Mouse (Mus musculus): ENCODE results near the gene Atg5. TPM values are rescaled to one million over a fixed set of nuclear protein-coding genes. Genes with fewer than 3 reads are reported as not detected.
"Not testable (repeated sequence)": the region's sequence is repeated elsewhere in the genome, so short reads cannot be mapped to it uniquely, and the experiment has no call there.

The Atg5 gene
- total RNA-seq, 1 experiment from 2014 or later: 44.7 TPM

DNA sequence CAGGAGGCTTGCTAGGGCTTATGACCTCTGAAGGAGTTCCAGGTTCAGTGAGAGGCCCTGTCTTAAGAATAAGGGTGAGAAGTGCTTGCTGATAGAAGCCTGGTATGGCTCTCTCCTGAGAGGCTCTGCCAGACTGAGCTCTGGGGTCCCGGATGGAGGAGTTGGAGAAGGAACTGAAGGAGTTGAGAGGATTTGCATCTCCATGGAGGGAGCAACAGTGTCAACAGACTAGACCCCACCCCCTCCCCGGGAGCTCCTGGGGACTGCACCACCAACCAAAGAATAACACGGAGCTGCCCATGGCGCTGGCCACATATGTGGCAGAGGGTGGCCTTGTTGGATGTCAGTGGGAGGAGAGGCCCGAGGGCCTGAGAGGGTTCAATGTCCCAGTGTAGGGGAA is 47.1 kb downstream of the Atg5 start:
- no peak for DNase-seq

DNA sequence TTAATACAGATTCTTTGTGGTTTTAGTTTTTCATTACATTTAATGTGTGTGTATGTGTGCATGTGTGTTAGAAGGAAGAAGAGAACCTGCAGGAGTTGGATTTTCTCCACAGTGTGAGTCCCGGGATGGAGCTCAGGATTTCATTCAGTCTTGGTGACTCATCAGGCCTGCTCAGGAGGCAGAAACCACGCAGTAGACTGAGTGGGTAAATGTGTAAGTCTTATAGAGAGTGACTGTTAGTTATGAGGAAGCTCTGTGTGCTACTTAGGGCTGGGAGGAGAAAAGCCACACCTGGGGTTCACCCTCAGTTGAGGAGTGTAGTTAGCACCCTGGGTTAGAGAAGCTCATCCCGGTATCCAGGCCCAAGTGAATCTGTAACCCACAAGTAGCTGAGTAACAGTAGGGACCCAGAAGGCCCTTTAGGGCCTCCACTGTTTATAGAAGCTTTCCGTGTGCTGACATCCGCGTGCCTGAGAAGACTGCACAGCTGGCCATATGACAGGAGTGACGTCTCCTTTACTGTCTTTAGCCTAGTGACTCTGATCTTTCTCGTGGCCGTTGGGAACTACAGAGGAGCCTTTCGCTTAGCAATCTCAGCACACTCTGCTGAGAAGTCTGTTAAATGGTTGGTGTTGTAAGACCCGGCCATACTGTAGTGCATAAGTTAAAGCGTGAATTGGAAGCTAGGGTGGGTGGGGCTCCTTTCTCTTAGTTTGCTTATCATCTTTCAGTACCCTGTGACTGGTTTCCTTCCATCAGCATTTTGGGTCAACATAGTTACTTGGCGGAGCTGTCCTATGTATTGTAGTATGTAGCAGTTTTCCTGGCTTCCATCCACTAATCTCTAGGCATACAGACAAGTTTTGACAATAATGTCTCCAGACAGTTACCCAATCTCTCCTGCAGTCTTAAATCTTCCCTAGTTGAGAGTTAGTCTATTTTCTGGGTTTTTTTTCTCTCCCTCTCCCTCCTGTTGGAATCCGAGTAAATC is 48.4 kb downstream of the Atg5 start:
- DNase-seq: no peak

DNA sequence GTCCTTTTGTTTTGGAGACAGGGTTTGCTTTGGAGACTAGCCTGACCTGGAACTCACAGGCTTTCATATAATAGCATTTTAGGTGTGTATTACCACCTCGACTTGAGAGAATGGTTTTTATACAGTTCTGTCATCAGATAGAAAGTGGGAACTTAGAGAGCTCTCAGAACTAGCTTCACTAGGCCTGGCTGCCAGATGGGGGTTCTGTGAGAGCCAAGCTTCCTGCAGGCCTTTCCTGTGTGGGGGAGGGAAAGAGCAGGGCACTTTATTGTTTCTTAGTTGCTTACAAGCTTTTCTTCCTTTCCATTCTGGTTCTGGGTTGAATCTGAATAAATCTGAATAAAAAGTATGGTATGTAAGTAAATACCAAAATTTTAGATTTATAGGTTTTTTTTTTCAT is 54.0 kb downstream of the Atg5 start:
- DNase-seq: no peak

DNA sequence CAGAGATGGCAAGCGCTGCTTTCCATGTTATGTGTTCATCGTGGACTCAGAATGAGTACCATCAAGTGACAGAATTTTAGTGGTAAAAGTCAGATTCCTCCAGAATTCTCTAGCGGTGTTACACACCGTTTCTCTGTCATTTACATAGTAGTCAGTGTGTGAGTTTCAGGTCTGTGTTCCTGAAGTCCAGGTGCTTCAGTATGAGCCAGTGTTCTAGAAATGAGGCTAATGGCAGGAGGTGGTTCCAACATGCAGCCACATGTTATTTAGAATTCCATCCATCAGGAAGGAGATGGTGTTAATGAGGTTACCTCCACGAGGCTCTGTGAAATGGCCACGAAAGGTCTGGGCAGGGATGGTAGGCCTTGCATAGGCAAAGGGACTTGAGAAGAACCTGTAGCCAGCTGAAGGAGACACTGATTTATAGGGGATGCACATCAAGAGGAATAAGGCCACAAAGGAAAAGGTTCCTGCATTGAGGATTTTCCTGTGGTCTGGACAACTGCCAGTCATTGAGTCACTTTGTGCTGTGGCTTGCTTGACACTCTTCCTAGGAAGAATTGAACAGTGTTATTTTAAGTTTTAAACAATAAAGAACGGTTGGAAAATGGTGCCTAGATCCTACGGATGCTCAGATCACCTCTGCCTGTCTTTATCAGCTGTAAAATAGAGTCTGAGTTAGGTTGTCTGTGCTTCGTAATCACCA is 55.1 kb downstream of the Atg5 start:
- DNase-seq: peak; percentile 12

DNA sequence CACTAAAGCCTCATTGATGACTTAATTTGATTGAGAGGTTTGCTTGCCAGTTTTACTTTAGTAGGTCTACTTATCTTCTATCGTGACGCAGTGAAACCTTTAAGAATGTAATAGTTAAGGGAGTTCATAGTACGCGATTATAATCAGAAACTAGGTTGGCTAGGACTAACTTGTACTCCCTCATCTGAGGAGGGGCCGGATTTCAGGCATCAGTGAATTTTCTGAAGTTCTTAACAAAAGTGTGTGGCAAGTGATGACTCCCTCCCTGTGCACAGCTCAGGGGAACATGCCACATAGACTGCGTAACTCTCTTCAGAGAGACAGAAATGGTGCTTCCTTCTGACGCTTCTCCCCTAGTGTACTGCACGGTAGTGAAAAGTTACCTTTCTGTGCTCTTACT is 55.7 kb downstream of the Atg5 start:
- no peak for DNase-seq

DNA sequence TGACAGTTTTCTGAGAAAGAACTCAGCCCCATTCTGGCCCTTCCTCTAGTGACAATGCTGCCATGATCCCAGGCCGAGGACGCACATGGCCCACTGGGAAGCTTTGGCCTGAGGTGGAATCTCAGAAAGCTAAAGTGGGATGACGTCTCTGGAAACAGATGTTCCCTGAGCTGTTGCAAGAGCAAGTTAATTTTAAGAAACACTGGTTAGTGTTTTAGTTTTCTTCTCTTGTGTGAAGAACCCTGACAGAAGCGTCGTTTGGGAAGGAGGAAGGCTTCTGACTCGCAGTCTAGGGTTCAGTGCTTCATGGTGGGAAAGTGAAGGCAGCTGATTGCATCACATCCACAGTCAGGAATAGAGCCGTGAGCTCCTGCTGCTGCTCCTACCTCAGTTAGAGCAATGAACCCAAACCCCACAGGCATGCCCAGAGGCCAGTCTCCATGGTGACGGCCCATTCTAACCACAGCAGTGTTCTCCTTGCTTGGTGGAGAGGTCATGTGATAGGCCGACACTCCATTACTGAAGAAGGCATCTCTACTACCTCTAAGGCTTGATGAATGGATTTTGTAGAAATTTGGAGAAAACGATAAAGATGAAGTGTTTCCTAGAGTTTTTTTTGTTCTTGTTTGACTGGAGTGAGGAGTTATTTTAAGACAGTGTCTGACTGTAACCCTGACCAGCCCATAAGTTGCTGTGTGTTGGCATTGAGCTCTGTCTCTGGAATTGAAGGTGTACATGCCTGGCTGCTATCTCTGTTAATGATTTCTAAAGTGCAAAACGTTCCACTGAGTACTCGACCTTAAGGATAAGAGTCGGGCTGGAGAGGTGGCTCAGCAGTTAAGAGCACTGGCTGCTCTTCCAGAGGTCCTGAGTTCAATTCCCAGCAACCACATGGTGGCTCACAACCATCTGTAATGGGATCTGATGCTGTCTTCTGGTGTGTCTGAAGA is 57.7 kb downstream of the Atg5 start:
- no peak for DNase-seq

DNA sequence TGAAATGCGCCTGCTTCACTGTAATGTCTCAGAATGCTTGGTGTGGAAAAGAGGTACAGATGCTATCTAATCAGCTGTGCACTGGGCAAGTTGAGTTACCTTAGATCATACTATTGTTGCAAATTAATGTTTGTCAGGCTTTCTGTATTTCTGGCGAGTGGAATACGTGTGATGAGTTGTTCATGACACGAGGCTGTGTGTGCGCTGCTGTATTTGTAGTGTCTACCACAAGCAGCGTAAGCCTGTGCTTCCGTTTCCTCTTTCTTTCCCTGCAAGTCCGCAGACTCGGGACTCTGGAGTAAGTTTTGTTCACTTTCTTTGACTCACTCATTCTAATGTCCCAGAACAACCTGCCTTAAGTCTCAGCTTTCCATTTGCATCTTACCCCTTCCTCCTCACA is 58.9 kb downstream of the Atg5 start:
- no peak for DNase-seq

DNA sequence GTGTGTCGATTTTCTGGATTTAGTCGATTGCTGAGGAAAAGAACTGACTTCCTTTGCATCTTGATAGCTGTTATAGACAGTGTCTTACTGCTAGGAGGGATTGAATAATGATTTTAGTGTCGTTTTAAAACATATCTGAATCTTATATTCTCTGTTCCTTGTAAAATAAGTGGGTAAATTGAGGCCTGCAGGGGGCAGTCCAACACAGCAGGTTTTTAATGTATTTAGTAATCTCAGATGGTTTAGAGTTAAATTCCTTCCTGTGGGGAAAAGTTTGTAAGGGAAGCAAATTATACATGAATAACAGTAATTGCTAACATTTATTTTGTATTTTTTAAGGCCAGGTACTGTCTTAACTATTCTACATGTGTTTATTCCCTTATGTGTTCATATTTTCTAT is 60.2 kb downstream of the Atg5 start:
- DNase-seq: peak; percentile 24

DNA sequence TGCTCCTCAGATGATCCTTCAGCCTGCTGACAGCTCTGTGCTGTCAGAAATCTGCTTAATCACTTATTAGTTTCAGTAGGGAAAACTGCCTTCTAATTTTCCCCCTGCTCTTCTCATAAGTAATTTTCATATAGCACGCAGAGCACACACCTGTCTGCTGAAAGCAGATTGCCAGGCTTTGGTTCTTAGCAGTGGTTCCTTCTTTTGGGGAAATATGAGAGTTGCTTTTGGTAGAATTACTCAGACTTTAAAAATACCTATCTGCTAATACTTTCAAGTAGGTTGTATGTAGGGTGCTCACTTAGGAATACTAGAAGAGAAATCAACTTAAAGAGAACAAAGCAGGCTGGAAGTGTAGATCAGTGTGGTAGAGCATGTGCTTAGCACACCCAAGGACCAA is 62.6 kb downstream of the Atg5 start:
- DNase-seq: no peak

DNA sequence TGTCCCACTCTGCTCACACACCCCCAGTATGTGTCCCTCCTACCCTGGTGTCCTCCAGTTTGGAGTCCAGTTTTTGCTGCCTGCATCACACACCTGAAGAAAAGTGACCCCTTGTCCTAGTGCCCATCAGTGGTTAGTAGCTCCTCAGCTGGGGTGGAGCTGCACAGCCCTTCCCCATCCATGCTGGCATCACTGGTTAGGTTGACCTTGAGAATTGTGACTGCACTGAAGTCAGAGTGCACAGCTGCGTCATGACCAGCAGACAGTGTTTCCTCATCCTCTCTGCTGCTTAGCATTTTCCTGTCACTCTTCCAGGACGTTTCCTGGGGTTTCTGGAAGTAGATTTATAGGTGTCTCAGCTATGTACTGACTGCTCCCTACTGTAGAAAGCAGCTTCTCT is 63.3 kb downstream of the Atg5 start:
- peak; percentile 8 for DNase-seq

DNA sequence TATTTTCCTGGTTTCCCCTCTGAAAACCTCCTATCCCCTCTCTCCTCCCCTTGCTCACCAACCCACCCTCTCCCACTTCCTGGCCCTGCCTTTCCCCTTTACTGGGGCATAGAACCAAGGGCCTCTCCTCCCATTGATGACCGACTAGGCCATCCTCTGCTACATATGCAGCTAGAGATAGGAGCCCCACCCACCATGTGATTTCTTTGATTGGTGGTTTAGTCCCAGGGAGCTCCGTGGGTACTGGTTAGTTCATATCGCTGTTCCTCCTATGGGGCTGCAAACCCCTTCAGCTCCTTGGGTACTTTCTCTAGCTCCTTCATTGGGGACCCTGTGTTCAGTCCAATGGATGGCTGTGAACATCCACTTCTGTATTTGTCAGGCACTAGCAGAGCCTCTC is 64.5 kb downstream of the Atg5 start:
- DNase-seq: not testable (repeated sequence)

DNA sequence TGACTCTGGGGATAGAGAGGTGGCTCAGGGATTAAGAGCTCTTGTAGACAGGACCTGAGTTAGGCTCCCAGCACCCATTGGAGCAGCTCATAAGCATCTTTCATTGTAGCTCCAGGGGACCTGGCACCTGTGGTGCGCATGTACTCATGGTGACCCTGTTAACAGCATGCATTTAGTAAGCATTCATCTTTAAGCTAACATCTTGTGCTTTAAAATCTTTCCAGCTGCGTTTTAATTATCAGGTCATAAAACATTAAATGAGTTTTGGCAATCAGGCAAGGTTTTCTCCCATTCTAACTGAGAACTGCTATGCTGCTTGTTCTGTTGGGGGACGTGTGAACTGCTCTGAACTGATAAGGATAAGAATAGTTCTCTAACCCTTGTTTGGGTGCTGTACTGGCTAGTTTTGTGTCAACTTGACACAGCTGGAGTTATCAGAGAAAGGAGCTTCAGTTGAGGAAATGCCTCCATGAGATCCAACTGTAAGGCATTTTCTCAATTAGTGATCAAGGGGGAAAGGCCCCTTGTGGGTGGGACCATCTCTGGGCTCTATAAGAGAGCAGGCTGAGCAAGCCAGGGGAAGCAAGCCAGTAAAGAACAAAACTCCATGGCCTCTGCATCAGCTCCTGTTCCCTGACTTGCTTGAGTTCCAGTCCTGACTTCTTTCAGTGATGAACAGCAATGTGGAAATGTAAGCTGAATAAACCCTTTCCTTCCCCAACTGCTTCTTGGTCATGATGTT is 68.7 kb downstream of the Atg5 start:
- DNase-seq: not testable (repeated sequence)

DNA sequence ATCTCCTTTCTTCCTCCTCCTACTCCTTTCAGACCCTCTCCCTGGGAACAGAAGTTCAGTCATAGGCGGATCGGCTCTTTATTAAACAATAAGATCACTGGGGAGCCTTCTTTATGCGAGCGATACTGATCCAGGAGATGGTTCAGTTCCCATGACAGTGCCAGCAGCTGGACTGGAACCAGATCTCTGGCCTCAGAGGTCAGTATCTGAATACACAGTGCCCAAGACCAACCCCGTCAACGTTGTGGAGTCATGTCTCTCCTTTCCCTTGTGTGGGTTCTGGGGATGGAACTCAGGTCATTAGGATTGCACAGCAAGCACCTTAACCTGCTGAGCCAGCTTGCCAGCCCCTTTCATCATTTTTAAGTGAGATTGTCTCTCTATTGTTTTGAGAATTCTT is 70.4 kb downstream of the Atg5 start:
- no peak for DNase-seq

DNA sequence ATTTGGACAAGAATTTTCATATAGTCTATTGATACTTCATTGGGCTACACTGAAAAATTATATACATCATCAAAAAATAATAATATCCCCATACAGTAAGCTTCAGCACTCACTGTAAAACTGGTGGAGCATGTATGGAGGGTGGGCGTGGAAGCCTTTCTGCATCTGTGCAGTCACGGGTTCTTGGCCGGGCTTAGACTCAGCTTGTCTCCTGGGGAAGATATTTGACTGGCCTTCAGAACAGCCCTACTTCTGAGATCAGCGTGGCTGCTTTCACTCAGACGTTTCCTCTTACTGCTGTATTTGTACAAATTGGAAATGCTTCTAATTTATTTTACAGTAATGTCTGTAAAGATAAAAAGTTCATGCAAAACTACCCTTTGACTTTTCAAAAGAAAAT is 71.2 kb downstream of the Atg5 start:
- no peak for DNase-seq

DNA sequence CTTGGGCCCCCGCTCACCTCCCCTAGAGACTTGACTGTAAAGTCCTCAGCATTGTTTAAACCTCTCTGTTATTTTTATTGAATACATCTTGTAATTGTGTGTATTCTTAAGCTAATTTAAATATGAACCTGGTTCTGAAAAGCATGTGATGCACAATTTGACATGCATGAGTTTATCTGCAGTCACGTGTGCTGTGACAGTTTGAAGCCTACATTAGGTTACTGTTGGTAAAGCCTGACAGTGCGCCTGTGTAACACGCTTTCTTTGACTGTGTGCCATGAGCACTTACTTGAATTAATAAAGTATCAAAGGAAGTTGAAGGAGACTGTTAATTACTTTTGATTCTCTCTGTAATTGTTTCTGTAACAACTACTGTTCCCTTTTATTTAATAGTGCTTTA is 72.8 kb downstream of the Atg5 start:
- no peak for DNase-seq

DNA sequence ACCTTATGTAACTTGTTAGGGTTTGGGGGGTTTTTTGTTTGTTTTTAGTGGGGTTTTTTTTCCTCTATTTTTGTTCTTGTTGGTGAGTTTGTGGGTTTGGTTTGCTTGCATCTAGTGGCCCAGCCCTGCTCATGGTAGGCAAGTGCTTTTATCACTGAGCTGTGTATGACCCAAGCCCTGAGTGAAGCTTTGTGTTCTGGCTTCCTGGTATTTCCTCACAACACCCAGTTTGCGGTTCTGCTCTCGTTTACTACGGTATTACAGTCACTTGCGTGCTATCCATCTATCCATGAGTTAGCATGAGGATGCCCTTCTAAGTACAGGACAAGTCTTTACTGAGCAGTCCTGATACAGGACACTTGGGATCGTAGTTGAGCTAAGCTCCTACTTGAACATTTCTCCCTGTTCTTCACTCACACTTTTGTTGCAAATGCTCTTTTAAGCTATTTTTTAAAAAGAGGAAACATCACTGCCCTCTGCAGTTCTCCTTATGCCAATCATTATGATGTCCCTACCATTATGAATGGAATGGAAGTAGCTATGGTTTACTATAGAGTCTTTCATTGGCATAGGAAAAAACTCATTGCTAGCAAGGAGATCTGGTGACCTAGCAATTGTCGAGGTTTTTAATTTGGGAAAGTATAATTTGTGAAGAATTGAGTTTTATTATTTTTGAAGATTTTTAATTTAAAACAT is 73.8 kb downstream of the Atg5 start:
- DNase-seq: no peak

DNA sequence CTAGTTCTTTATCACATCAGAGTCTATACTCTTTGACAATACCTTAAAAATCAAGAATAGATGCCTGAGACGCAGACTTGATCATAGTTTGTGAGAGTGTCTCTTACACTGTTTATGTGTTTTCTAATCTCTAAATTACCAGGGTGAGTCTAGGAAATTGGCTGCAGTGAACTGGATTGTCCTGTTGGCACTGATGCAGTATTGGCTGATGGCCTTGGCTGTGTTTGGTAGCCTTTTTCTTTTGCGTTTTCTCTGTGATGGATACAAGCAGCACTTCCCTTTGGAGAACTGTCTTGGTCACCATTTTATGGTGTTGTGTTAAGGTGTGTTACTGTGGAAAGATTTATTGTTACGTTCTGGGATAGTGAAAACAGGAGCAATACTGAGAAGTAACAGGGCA is 75.2 kb downstream of the Atg5 start:
- no peak for DNase-seq

DNA sequence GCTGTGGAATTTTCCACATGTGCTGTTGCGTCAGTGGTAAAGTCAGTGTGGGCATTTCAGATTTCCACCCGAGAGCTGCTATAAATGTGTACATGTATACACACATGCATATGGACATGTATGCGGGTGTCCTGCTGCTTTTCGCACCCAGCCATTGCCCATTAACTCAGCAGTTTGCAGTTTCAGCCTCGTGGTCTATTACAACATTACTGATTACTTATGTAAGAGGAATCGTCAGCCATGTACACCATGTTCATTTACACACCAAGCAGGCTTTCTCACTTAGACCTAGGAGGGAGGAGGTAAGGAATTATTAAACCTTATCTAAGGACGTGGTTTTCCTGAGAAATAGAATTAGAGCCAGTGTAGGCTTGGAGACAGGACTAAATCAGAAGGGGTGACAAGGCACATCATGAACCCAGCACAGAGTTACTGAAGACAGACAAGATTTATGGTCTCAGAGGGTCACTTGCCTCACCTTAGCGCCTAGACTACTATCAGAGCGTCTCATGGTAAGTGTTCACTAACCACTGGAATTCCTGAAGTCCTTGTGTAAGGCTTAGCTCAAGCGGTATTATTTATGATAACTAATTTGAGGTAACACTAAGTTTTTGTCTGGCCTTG is 79.5 kb downstream of the Atg5 start:
- DNase-seq: no peak

DNA sequence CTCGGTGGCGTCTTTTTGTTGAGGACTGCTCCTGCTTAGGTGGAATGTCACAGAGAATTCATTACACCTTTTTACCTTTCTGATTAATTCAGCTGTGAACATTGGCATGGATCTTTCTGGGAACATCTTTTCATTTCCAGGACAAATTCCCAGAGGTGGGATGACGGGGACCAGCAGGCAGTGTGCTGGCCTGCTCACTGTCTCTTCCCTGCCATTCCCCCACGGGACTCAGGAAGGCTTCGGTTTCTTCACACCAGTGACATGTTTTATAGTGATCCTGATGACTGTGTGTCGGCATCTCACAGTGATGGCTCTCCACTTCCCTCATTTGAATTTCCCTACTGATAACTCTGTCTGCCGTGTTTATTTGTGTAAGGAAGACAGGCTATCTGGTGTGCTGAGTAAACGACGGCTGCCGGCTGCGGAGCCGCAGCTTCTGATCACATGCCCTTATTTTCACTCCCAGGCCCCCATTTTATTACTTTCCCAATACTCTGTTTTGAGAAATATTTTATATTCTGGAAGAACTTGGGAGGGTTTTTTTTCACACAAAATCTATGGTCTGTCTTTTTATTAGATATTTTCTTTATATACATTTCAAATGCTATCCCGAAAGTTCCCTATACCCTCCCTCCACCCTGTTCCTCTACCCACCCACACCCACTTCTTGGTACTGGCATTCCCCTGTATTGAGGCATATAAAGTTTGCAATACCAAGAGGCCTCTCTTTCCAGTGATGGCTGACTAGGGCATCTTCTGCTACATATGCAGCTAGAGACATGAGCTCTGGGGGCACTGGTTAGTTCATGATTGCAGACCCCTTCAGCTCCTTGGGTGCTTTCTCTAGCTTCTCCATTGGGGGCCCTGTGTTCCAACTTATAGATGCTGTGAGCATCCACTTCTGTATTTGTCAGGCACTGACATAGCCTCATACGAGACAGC is 80.6 kb downstream of the Atg5 start:
- DNase-seq: no peak

Measured in adrenal gland, postnatal 25 days (tissue).